Mouse (Mus musculus): Measurements from ENCODE around the gene Rack1. TPM values are rescaled to one million over a fixed set of nuclear protein-coding genes. Genes with fewer than 3 reads are reported as not detected.

Rack1 gene
- polyA plus RNA-seq, 1 experiment from 2014 or later: 864 TPM

Other genes starting within 250 kb of the Rack1 start
- gene Trim41, start 17.0 kb downstream of the Rack1 start, polyA plus RNA-seq (2014; fragmentation: Nextera tagmentation; extraction: Ambion mirVana): 5.7 TPM in 2 replicates
- gene Trim7, start 25.8 kb downstream of the Rack1 start, polyA plus RNA-seq (2014; fragmentation: Nextera tagmentation; extraction: Ambion mirVana): 0.25 and 0.41 TPM in 2 replicates
- 9.4 and 13.5 TPM in 2 replicates for gene Gm12184, start 26.3 kb downstream of the Rack1 start, polyA plus RNA-seq (2014; fragmentation: Nextera tagmentation; extraction: Ambion mirVana)
- 1.1 and 1.7 TPM in 2 replicates for gene Irgm1, start 71.4 kb downstream of the Rack1 start, polyA plus RNA-seq (2014; fragmentation: Nextera tagmentation; extraction: Ambion mirVana)
- gene Gm5431, start 101.9 kb downstream of the Rack1 start, polyA plus RNA-seq (2014; fragmentation: Nextera tagmentation; extraction: Ambion mirVana): 0.34 TPM in 1 of 2 replicates, not detected in the other
- 0.91 and 2.0 TPM in 2 replicates for gene Psme2b, start 145.9 kb downstream of the Rack1 start, polyA plus RNA-seq (2014; fragmentation: Nextera tagmentation; extraction: Ambion mirVana)
- gene Olfr56, start 178.6 kb downstream of the Rack1 start, polyA plus RNA-seq (2014; fragmentation: Nextera tagmentation; extraction: Ambion mirVana): not detected in 2 replicates
- gene 9930111J21Rik1, start 179.1 kb downstream of the Rack1 start, polyA plus RNA-seq (2014; fragmentation: Nextera tagmentation; extraction: Ambion mirVana): 0.12 TPM in 1 of 2 replicates, not detected in the other
- gene Gm12185, start 191.9 kb downstream of the Rack1 start, polyA plus RNA-seq (2014; fragmentation: Nextera tagmentation; extraction: Ambion mirVana): not detected in 2 replicates
- gene Tgtp1, start 193.8 kb downstream of the Rack1 start, polyA plus RNA-seq (2014; fragmentation: Nextera tagmentation; extraction: Ambion mirVana): not detected in 2 replicates